Mouse (Mus musculus): ENCODE measurements around the gene Lrch3.

Gene Lrch3

GRCm38 (mm10) chr16:32984631-32985030 is 70.7 kb downstream of the Lrch3 start:
- DNase-seq (ENCODE audit: low read depth, low spot score): no peak

GRCm38 (mm10) chr16:32992158-32992557 is 78.3 kb downstream of the Lrch3 start:
- no peak for DNase-seq (ENCODE audit: low read depth, low spot score)

- no peak for DNase-seq (ENCODE audit: low read depth, low spot score)
Measured at GRCm38 (mm10) chr16:33005216-33005615, 91.3 kb downstream of the Lrch3 start.

- no peak for DNase-seq (ENCODE audit: low read depth, low spot score)
Measured at GRCm38 (mm10) chr16:33006888-33007287, 93.0 kb downstream of the Lrch3 start.

GRCm38 (mm10) chr16:33007436-33007835 is 93.5 kb downstream of the Lrch3 start:
- DNase-seq (ENCODE audit: low read depth, low spot score): no peak

GRCm38 (mm10) chr16:33010166-33010565 is 96.3 kb downstream of the Lrch3 start:
- DNase-seq (ENCODE audit: low read depth, low spot score): no peak

- no peak for DNase-seq (ENCODE audit: low read depth, low spot score)
Measured at GRCm38 (mm10) chr16:33013801-33014200, 99.9 kb downstream of the Lrch3 start.

GRCm38 (mm10) chr16:33014921-33015320 is 101.0 kb downstream of the Lrch3 start:
- DNase-seq (ENCODE audit: low read depth, low spot score): no peak

- no peak for DNase-seq (ENCODE audit: low read depth, low spot score)
Measured at GRCm38 (mm10) chr16:33015396-33015907, 101.6 kb downstream of the Lrch3 start.

GRCm38 (mm10) chr16:33015986-33016385 is 102.1 kb downstream of the Lrch3 start:
- DNase-seq (ENCODE audit: low read depth, low spot score): no peak

- no peak for DNase-seq (ENCODE audit: low read depth, low spot score)
Measured at GRCm38 (mm10) chr16:33017677-33018349, 103.9 kb downstream of the Lrch3 start.

- no peak for DNase-seq (ENCODE audit: low read depth, low spot score)
Measured at GRCm38 (mm10) chr16:33019117-33019770, 105.3 kb downstream of the Lrch3 start.

- DNase-seq (ENCODE audit: low read depth, low spot score): no peak
Measured at GRCm38 (mm10) chr16:33021381-33021780, 107.5 kb downstream of the Lrch3 start.

GRCm38 (mm10) chr16:33023750-33024149 is 109.8 kb downstream of the Lrch3 start:
- peak; percentile 74 for DNase-seq (ENCODE audit: low read depth, low spot score)

- DNase-seq (ENCODE audit: low read depth, low spot score): peak; percentile 43
Measured at GRCm38 (mm10) chr16:33024456-33025104, 110.7 kb downstream of the Lrch3 start.

- no peak for DNase-seq (ENCODE audit: low read depth, low spot score)
Measured at GRCm38 (mm10) chr16:33026357-33026756, 112.5 kb downstream of the Lrch3 start.

- no peak for DNase-seq (ENCODE audit: low read depth, low spot score)
Measured at GRCm38 (mm10) chr16:33036006-33036405, 122.1 kb downstream of the Lrch3 start.

- DNase-seq (ENCODE audit: low read depth, low spot score): no peak
Measured at GRCm38 (mm10) chr16:33042682-33043081, 128.8 kb downstream of the Lrch3 start.

- no peak for DNase-seq (ENCODE audit: low read depth, low spot score)
Measured at GRCm38 (mm10) chr16:33043268-33043667, 129.4 kb downstream of the Lrch3 start.

GRCm38 (mm10) chr16:33048004-33048403 is 134.1 kb downstream of the Lrch3 start:
- DNase-seq (ENCODE audit: low read depth, low spot score): no peak

GRCm38 (mm10) chr16:33048686-33049085 is 134.8 kb downstream of the Lrch3 start:
- no peak for DNase-seq (ENCODE audit: low read depth, low spot score)

GRCm38 (mm10) chr16:33049809-33050208 is 135.9 kb downstream of the Lrch3 start:
- no peak for DNase-seq (ENCODE audit: low read depth, low spot score)

GRCm38 (mm10) chr16:33053141-33053540 is 139.2 kb downstream of the Lrch3 start:
- DNase-seq (ENCODE audit: low read depth, low spot score): no peak
